9 mouse cellular contexts compared by ENCODE assay signal in the genomic region with DNA sequence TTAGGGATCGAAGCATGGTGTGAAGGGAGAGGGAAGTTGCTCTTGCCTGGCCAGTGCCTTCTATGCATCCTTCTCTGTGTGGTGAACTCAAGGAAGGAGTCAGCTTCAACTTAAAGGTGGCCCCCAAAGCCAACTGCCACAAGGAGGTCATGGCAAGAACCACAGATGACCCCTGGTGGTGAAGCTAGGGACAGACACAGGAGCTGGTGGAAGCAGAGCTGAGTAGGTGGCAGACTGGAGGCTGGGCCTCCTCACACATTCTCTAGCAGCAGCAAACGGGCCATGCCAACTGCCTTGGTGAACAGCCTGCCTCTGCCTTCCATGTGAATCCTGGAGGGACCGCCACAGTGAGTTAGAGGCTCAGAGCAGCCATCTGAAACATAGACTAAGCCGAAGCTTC. TPM values are rescaled to one million over a fixed set of nuclear protein-coding genes. Genes with fewer than 3 reads are reported as not detected.
DNase-seq lines count a peak whose midpoint lies in the region; ATAC-seq and TF ChIP-seq lines count a peak whose summit lies in the region.
"Had no signal": no experiment of that assay in that cellular context is flagged by ENCODE, and none has a peak within 500 bp of the region (broad histone marks: within the 10 kb centered on the region; RNA-seq: fewer than 3 reads in every experiment).

No protein-coding gene starts in this region.

- H3K27ac ChIP-seq in forebrain, embryonic 11.5 days (ENCODE audit: low read depth, low read length), result no peak overlapping the region
- no peak overlapping the region for H3K27ac ChIP-seq in forebrain, embryonic 12.5 days
- H3K27ac ChIP-seq in stomach, postnatal 0 days (replicated peaks), result no peak overlapping the region
- H3K27ac ChIP-seq: liver, embryonic 13.5 days had no signal

- TF ChIP-seq CTCF in stomach, postnatal 0 days (IDR thresholded peaks at IDR 0.05; ENCODE audit: low read depth), result peak; percentile 88

- no peaks in the 10 kb centered on the region for H3K27me3 ChIP-seq in forebrain, embryonic 11.5 days (ENCODE audit: control insufficient read depth, insufficient read depth, low read length)
- H3K27me3 ChIP-seq in forebrain, embryonic 12.5 days, result no peaks in the 10 kb centered on the region
- H3K27me3 ChIP-seq in stomach, postnatal 0 days (ENCODE audit: control insufficient read depth, insufficient read depth, low read length), result no peaks in the 10 kb centered on the region
- H3K27me3 ChIP-seq: liver, embryonic 13.5 days had no signal

- no peak overlapping the region for H3K4me2 ChIP-seq in forebrain, embryonic 11.5 days (ENCODE audit: low read depth, low read length, severe bottlenecking)
- no peak overlapping the region for H3K4me2 ChIP-seq in forebrain, embryonic 12.5 days
- H3K4me2 ChIP-seq in stomach, postnatal 0 days (replicated peaks; ENCODE audit: low read depth), result no peak overlapping the region
- H3K4me2 ChIP-seq: liver, embryonic 13.5 days had no signal

- H3K36me3 ChIP-seq in forebrain, embryonic 11.5 days (ENCODE audit: control insufficient read depth, insufficient read depth, low read length), result no peaks in the 10 kb centered on the region
- no peaks in the 10 kb centered on the region for H3K36me3 ChIP-seq in forebrain, embryonic 12.5 days (replicated peaks)
- H3K36me3 ChIP-seq in stomach, postnatal 0 days (ENCODE audit: control insufficient read depth, insufficient read depth, low read length), result 0 out of 2 replicates have a peak, but pooled peaks cover 6% of the 10 kb centered on the region
- H3K36me3 ChIP-seq: liver, embryonic 13.5 days had no signal

- peak; percentile 68 for DNase-seq in forebrain, embryonic 11.5 days (ENCODE audit: low spot score)
- DNase-seq in R1 (ENCODE audit: low read depth, low spot score), result peak; percentile 72
- peak; percentile 66 to 76 for DNase-seq in heart, postnatal 14 days
- peak; percentile 54 to 69 for DNase-seq in layer of hippocampus, postnatal 10 days (ENCODE audit: low spot score in 2 of 2)
- peak; percentile 70 for DNase-seq in stomach, postnatal 0 days (ENCODE audit: low spot score)
- DNase-seq: liver, embryonic 13.5 days had no signal

- intact Hi-C loops in heart, postnatal 14 days (cut with DNase I), result loop anchor here (2.0 kb wide), 1 partner anchor 113 kb away; no protein-coding TSS in a partner anchor

- H3K9ac ChIP-seq in forebrain, embryonic 11.5 days (ENCODE audit: low read length), result no peak overlapping the region
- H3K9ac ChIP-seq in forebrain, embryonic 12.5 days, result no peak overlapping the region
- H3K9ac ChIP-seq in stomach, postnatal 0 days (ENCODE audit: low read length), result no peak overlapping the region
- H3K9ac ChIP-seq: liver, embryonic 13.5 days had no signal

- no peak overlapping the region for H3K4me3 ChIP-seq in forebrain, embryonic 11.5 days (ENCODE audit: low read depth, low read length)
- H3K4me3 ChIP-seq in forebrain, embryonic 12.5 days (replicated peaks), result no peak overlapping the region
- no peak overlapping the region for H3K4me3 ChIP-seq in stomach, postnatal 0 days (ENCODE audit: low read depth, low read length)
- H3K4me3 ChIP-seq: liver, embryonic 13.5 days had no signal

- no peak for ATAC-seq in forebrain, embryonic 11.5 days (replicated peaks; ENCODE audit: low FRiP score)
- no peak for ATAC-seq in forebrain, embryonic 12.5 days (ENCODE audit: low FRiP score)
- ATAC-seq in common myeloid progenitor, adult 5-6 weeks (replicated peaks; ENCODE audit: low read depth, poor library complexity, severe bottlenecking), result peak; percentile 91
- ATAC-seq in megakaryocyte-erythroid progenitor cell, adult 5-6 weeks (replicated peaks; ENCODE audit: low FRiP score, low TSS enrichment, poor library complexity, severe bottlenecking), result peak; percentile 77
- no peak for ATAC-seq in stomach, postnatal 0 days (ENCODE audit: low FRiP score, low TSS enrichment)

- no peak for TF ChIP-seq EP300 in stomach, postnatal 0 days (optimal IDR thresholded peaks at IDR 0.05)

- WGBS in forebrain, embryonic 11.5 days, result 86% methylated on average over 4 of the region's 4 CpGs
- 76% methylated on average over 4 of the region's 4 CpGs for WGBS in forebrain, embryonic 12.5 days
- WGBS in stomach, postnatal 0 days, result 71% methylated on average over 4 of the region's 4 CpGs

- H3K4me1 ChIP-seq in forebrain, embryonic 11.5 days (replicated peaks; ENCODE audit: control insufficient read depth, insufficient read depth, low read length), result 0 out of 2 replicates have a peak, but pooled peaks cover 2% of the 10 kb centered on the region
- H3K4me1 ChIP-seq in forebrain, embryonic 12.5 days, result peaks cover 8% of the 10 kb centered on the region
- H3K4me1 ChIP-seq in stomach, postnatal 0 days (replicated peaks; ENCODE audit: control insufficient read depth, insufficient read depth), result no peaks in the 10 kb centered on the region; the same call in 1 of the 2 replicates
- H3K4me1 ChIP-seq: liver, embryonic 13.5 days had no signal

- H3K9me3 ChIP-seq in forebrain, embryonic 11.5 days (ENCODE audit: control insufficient read depth, low read length), result no peaks in the 10 kb centered on the region
- peaks cover 5% of the 10 kb centered on the region; the same call in 1 of the 2 replicates for H3K9me3 ChIP-seq in forebrain, embryonic 12.5 days
- H3K9me3 ChIP-seq in stomach, postnatal 0 days (ENCODE audit: control insufficient read depth, low read length), result 0 out of 2 replicates have a peak, but pooled peaks cover 3% of the 10 kb centered on the region

RNA-seq across cellular contexts. Expression of a gene that starts 23.6 kb away (rescaled TPM):
- 2.0 and 2.4 TPM in 2 replicates for polyA plus RNA-seq in forebrain, embryonic 11.5 days (2014; fragmentation: Nextera tagmentation; extraction: Ambion mirVana)
- polyA plus RNA-seq in forebrain, embryonic 12.5 days (2016; fragmentation: Nextera tagmentation; extraction: Ambion mirVana), result 2.7 and 3.2 TPM in 2 replicates
- not detected in 2 replicates for total RNA-seq in common myeloid progenitor, adult 5-6 weeks (2017)
- total RNA-seq in heart, postnatal 14 days (2021), result 1 to 10 TPM; 7.5 to 9.1 TPM
- 10 to 100 TPM; 22.0 to 24.5 TPM for total RNA-seq in layer of hippocampus, postnatal 10 days (2021)
- not detected in 2 replicates for total RNA-seq in megakaryocyte-erythroid progenitor cell, adult 5-6 weeks (2014; fragmentation: Nextera tagmentation)
- total RNA-seq in megakaryocyte-erythroid progenitor cell, adult 5-6 weeks (2017), result 0.47 TPM in 1 of 2 replicates, not detected in the other
- polyA plus RNA-seq in stomach, postnatal 0 days (2015; fragmentation: Nextera tagmentation; extraction: Ambion mirVana), result 9.0 and 11.0 TPM in 2 replicates

Comparison
In these comparisons a context has a peak if more than half of its experiments do, and no peak if none do; other contexts are left out.
1. ATAC-seq: peak in common myeloid progenitor, adult 5-6 weeks (single experiment) and megakaryocyte-erythroid progenitor cell, adult 5-6 weeks (single experiment); none in forebrain, embryonic 11.5 days (single experiment), forebrain, embryonic 12.5 days (single experiment) and stomach, postnatal 0 days (single experiment).
2. Peak in every context shown above with its lines, with median percentiles within 50 percentile points of each other: DNase-seq.